Mouse (Mus musculus) left cerebral cortex, adult 2 months (tissue): ENCODE results near the gene Pdcd1lg2. TPM values are rescaled to one million over a fixed set of nuclear protein-coding genes. Genes with fewer than 3 reads are reported as not detected.
A peak's percentile ranks its signal among the peaks of the same experiment; 100 is the strongest.

Experiments used
- DNase-seq, 2 experiments: peaks; one replicate each; pipeline ENCODE4 v3.0.0; 2021 to 2022; ENCODE audit warnings: low spot score in 2 of 2, mixed read lengths in 1 of 2; ENCODE audit errors: extremely low spot score in 1 of 2
- H3K27ac ChIP-seq: fragments of 200-600 bp; 2 replicates; pipeline ENCODE4 v1.8.1; 2022
- H3K4me3 ChIP-seq: fragments of 200-600 bp; 2 replicates; pipeline ENCODE4 v1.8.1; 2022
- CTCF ChIP-seq: fragments of 200-600 bp; IDR thresholded peaks from 2 replicates; pipeline ENCODE4 v1.8.1; 2022; ENCODE audit warnings: antibody characterized with exemption, mild to moderate bottlenecking, moderate library complexity
- intact Hi-C: fragments of 180-260 bp; cut with DNase I; formaldehyde crosslinking; loops from one replicate; pipeline ENCODE4 v1.15.1; 2025
- total RNA-seq, 2 experiments: library from RNA; stranded (reverse); gene quantifications; 2 replicates each; pipeline ENCODE4 v1.2.3; 2021

Gene Pdcd1lg2
- total RNA-seq, 2 experiments from 2014 or later: 0.32 TPM; not detected in 1

DNA sequence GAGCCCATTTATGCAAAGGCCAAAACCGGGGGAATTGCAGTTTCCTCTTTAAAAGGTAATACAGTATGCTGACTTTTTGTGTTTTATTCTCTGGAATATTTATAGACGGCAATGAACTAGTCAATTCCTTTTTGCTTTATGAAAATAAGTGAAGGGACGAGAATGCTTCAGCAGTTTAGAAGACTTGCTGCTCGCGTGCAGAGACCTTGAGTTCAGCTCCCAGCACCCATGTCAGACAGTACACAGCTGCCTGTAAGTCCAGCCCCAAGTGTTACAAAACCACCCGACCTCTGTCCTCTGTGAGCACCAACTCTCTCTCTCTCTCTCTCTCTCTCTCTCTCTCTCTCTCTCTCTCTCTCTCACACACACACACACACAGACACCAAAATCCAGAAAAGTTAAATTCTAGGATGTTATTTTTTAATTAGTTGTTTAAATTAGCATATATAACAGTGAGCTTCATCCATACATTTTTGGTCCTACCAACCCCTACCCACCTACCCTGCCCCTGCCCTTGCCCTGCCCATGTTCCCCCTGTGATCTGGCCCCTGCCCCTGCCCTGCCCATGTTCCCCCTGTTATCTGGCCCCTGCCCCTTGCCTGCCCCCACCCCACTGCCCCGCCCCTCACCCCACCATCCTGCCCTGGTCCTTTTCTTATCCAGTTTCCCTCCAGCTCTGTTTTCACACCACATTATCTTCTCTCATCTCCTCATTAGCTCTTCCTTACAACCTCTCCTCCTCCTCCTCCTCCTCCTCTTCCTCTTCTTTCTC, 86.3 kb downstream of the Pdcd1lg2 start:
- Histone ChIP-seq H3K27ac (no peak overlapping the region), H3K4me3 (no peak overlapping the region)
- no peak for DNase-seq
- intact Hi-C loops: no loop called here
- TF ChIP-seq CTCF: no peak

GRCm38 (mm10) chr19:29497874-29498273, 87.2 kb downstream of the Pdcd1lg2 start:
- intact Hi-C loops: no loop called here
- Histone ChIP-seq H3K4me3 (no peak overlapping the region), H3K27ac (no peak overlapping the region)
- TF ChIP-seq CTCF: no peak
- DNase-seq: no peak

GRCm38 (mm10) chr19:29498842-29499456, 88.2 kb downstream of the Pdcd1lg2 start:
- no peak overlapping the region for H3K4me3 ChIP-seq
- H3K27ac ChIP-seq: no peak overlapping the region
- intact Hi-C loops: no loop called here
- no peak for TF ChIP-seq CTCF
- no peak for DNase-seq

GRCm38 (mm10) chr19:29500333-29500732, 89.6 kb downstream of the Pdcd1lg2 start:
- TF ChIP-seq CTCF: no peak
- H3K27ac ChIP-seq: no peak overlapping the region
- H3K4me3 ChIP-seq: no peak overlapping the region
- no peak for DNase-seq
- intact Hi-C loops: loop anchor here (5.0 to 10.0 kb wide), 2 partner anchors 436 to 723 kb away; no protein-coding TSS in a partner anchor

- intact Hi-C loops: loop anchor here (1.0 to 10.0 kb wide), 3 partner anchors 146 to 724 kb away; no protein-coding TSS in a partner anchor
- TF ChIP-seq CTCF: no peak
- Histone ChIP-seq H3K4me3 (peak overlapping the region; percentile 27), H3K27ac (no peak overlapping the region)
- DNase-seq: peak in 1 of 2 experiments; percentile 14
These were observed 90.4 kb downstream of the Pdcd1lg2 start for GRCm38 (mm10) chr19:29501106-29501505.

DNA sequence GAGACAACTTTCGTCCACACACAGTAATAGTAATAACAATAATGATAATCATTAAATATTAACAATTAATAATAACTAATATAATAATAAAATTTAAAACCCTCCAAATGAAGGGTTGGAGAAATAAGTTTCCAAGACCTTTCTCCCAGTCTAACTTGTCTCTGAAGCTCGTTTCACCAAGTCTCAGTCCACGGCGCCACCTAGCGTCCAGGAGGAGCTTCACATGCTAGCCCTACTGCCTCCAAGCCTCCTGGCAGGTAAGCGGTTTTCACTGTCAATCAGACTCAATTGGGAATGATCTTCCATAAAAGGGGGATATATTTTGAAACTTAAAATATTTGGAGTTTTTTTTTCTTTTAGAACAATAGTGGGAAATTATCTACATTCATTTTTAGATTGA, 90.8 kb downstream of the Pdcd1lg2 start:
- Histone ChIP-seq H3K4me3 (peak overlapping the region; percentile 27), H3K27ac (no peak overlapping the region)
- intact Hi-C loops: loop anchor here (1.0 to 10.0 kb wide), 3 partner anchors 146 to 724 kb away; no protein-coding TSS in a partner anchor
- TF ChIP-seq CTCF: peak; percentile 75
- peak; percentile 76 to 86 for DNase-seq

DNA sequence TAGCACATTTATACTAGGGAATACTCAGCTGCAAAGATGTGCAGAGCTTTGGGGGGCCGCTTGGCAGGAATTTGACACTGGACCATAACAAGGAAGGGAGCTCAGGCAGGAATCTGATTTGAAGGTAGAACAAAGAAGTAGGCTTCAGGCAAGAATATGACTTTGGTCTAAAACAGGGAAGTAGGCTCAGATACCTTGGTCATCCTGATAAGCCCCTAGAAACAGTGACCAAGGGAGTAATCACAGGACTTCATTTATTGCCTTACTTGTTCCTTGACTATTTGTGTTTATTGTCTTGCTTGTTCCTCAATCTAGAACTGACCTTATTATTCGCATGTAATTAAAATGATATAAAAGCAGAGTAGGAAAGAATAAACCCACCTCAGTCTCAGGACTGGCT, 93.4 kb downstream of the Pdcd1lg2 start:
- Histone ChIP-seq H3K27ac (no peak overlapping the region), H3K4me3 (no peak overlapping the region)
- TF ChIP-seq CTCF: no peak
- no peak for DNase-seq
- intact Hi-C loops: loop anchor here (5.0 to 10.0 kb wide), 2 partner anchors 439 to 727 kb away; no protein-coding TSS in a partner anchor

GRCm38 (mm10) chr19:29505617-29506016, 94.9 kb downstream of the Pdcd1lg2 start:
- Histone ChIP-seq H3K4me3 (no peak overlapping the region), H3K27ac (no peak overlapping the region)
- intact Hi-C loops: loop anchor here (10.0 kb wide), 1 partner anchor 441 kb away; no protein-coding TSS in a partner anchor
- TF ChIP-seq CTCF: no peak
- DNase-seq: no peak

DNA sequence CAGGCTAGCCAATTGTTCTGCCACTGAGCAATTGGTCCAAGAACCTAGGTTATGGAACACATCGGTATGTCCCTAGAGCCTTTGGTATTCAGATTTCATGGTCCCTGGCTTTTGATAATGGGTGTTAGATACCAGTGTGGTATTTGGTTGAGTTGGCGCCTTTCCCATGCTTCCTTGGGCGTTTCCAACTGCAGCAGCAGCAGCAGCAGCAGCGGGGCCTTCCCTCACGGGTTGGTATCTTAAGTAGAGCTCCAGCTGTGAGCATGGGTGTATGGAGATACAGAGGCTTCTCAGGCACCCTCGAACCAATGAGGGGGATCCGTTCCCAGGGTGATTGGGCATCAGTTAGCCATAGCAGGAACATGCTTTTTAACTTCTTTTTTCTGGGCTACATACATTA, 97.5 kb downstream of the Pdcd1lg2 start:
- no peak for TF ChIP-seq CTCF
- H3K27ac ChIP-seq: no peak overlapping the region
- no peak overlapping the region for H3K4me3 ChIP-seq
- no peak for DNase-seq
- intact Hi-C loops: loop anchor here (10.0 kb wide), 1 partner anchor 443 kb away; no protein-coding TSS in a partner anchor

- TF ChIP-seq CTCF: no peak
- Histone ChIP-seq H3K4me3 (no peak overlapping the region), H3K27ac (no peak overlapping the region)
- no peak for DNase-seq
- intact Hi-C loops: loop anchor here (10.0 kb wide), 1 partner anchor 445 kb away; no protein-coding TSS in a partner anchor
These were observed 99.1 kb downstream of the Pdcd1lg2 start for GRCm38 (mm10) chr19:29509857-29510256.

DNA sequence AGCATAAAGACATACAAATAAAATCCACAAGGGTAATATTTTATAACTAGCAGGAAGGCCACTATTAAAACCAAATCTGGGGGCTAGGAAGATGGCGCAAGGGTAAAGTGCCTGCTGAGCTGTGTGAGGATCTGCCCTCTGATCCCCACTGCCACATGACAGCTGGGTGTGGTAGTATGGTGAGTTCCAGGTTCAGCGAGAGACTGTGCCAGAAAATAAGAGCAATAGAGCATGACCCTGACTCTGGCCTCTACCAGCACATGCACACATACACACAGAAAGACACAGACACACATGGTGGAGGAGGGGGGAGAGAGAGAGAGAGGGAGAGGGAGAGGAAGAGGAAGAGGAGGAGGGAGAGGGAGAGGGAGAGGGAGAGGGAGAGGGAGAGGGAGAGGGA, 101.1 kb downstream of the Pdcd1lg2 start:
- TF ChIP-seq CTCF: no peak
- DNase-seq: no peak
- Histone ChIP-seq H3K27ac (no peak overlapping the region), H3K4me3 (no peak overlapping the region)
- intact Hi-C loops: no loop called here

GRCm38 (mm10) chr19:29513111-29513766, 102.5 kb downstream of the Pdcd1lg2 start:
- DNase-seq: no peak
- no peak overlapping the region for H3K27ac ChIP-seq
- no peak overlapping the region for H3K4me3 ChIP-seq
- intact Hi-C loops: no loop called here
- no peak for TF ChIP-seq CTCF
